Mouse (Mus musculus) cortical plate, adult 2 months (tissue): Measurements from ENCODE around the gene Ttc7b.

Experiments used
- CTCF ChIP-seq: fragments of 200-500 bp; IDR thresholded peaks from 2 replicates; pipeline ENCODE4 v1.5.1; 2011; ENCODE audit warnings: mild to moderate bottlenecking, control low read depth, low read length; ENCODE audit not compliant: insufficient read depth; ENCODE audit errors: extremely low read depth
- POLR2A ChIP-seq: fragments of 200-500 bp; IDR thresholded peaks from 2 replicates; pipeline ENCODE4 v1.6.1; 2011; ENCODE audit warnings: mild to moderate bottlenecking, low read length, control low read depth; ENCODE audit not compliant: insufficient read depth; ENCODE audit errors: extremely low read depth

- TF ChIP-seq POLR2A (no peak), CTCF (no peak)
Measured at GRCm38 (mm10) chr12:100437862-100438261, 82.8 kb downstream of the Ttc7b start.
